Mouse (Mus musculus) myocyte (in vitro differentiated cells): ENCODE measurements at regions not wholly inside any gene's neighbourhood (a gene's known extent, or its start where the extent isn't known, plus 50 kb on each side); places are given as distances from the start of the nearest gene placed in this dataset.

Experiments used
- H3K27me3 ChIP-seq: one replicate; pipeline ENCODE4 v1.6.1; 2011; ENCODE audit not compliant: control insufficient read depth, insufficient read depth, insufficient read length
- H3K36me3 ChIP-seq: one replicate; pipeline ENCODE4 v1.6.1; 2011; ENCODE audit not compliant: control insufficient read depth, insufficient read depth
- H3K4me2 ChIP-seq: one replicate; pipeline ENCODE4 v1.6.1; 2011; ENCODE audit warnings: low read depth, control low read depth
- H3K4me3 ChIP-seq: one replicate; pipeline ENCODE4 v1.5.1; 2011; ENCODE audit warnings: mild to moderate bottlenecking, control low read depth, moderate library complexity
- H3K79me2 ChIP-seq: one replicate; pipeline ENCODE4 v1.6.1; 2011; ENCODE audit not compliant: control insufficient read depth, insufficient read depth
- H3ac ChIP-seq: one replicate; pipeline ENCODE4 v1.6.1; 2011; ENCODE audit not compliant: control insufficient read depth, insufficient read length
- CEBPB ChIP-seq: IDR thresholded peaks from 2 replicates; pipeline ENCODE4 v1.6.1; 2011; ENCODE audit warnings: mild to moderate bottlenecking, moderate library complexity; ENCODE audit not compliant: poor library complexity, insufficient read depth, severe bottlenecking
- E2F4 ChIP-seq: IDR thresholded peaks from one replicate; pipeline ENCODE4 v1.6.1; 2011; ENCODE audit warnings: mild to moderate bottlenecking, control low read depth, moderate library complexity; ENCODE audit not compliant: insufficient read depth
- MAX ChIP-seq: IDR thresholded peaks from one replicate; pipeline ENCODE4 v1.6.1; 2011; ENCODE audit warnings: low read depth, mild to moderate bottlenecking, control low read depth
- MYOD1 ChIP-seq, 3 experiments: IDR thresholded peaks; one replicate each; pipeline ENCODE4 v1.6.1; 2011; ENCODE audit warnings: control low read depth in 2 of 3, low read depth in 2 of 3, mild to moderate bottlenecking in 2 of 3, moderate library complexity in 1 of 3; ENCODE audit not compliant: insufficient read length in 2 of 3, control insufficient read depth in 1 of 3
- MYOG ChIP-seq, 3 experiments: IDR thresholded peaks; one replicate each; pipeline ENCODE4 v1.6.1; 2011; ENCODE audit warnings: control low read depth in 2 of 3, low read depth in 2 of 3, mild to moderate bottlenecking in 2 of 3; ENCODE audit not compliant: insufficient read length in 2 of 3, control insufficient read depth in 1 of 3, insufficient read depth in 1 of 3
- POLR2A ChIP-seq: IDR thresholded peaks from one replicate; pipeline ENCODE4 v1.6.1; 2011; ENCODE audit warnings: low read depth, mild to moderate bottlenecking, control low read depth, moderate library complexity; ENCODE audit not compliant: insufficient read length
- POLR2AphosphoS2 ChIP-seq: IDR thresholded peaks from one replicate; pipeline ENCODE4 v1.6.1; 2011; ENCODE audit warnings: low read depth, control low read depth; ENCODE audit not compliant: insufficient read length
- REST ChIP-seq: IDR thresholded peaks from one replicate; pipeline ENCODE4 v1.6.1; 2011; ENCODE audit warnings: mild to moderate bottlenecking, control low read depth, moderate library complexity; ENCODE audit not compliant: insufficient read depth, insufficient read length
- SRF ChIP-seq: IDR thresholded peaks from one replicate; pipeline ENCODE4 v1.6.1; 2011; ENCODE audit warnings: low read depth; ENCODE audit not compliant: control insufficient read depth, insufficient read length
- TCF12 ChIP-seq: IDR thresholded peaks from one replicate; pipeline ENCODE4 v1.6.1; 2011; ENCODE audit warnings: mild to moderate bottlenecking, control low read depth; ENCODE audit not compliant: poor library complexity, insufficient read depth, severe bottlenecking
- TCF3 ChIP-seq: IDR thresholded peaks from one replicate; pipeline ENCODE4 v1.6.1; 2011; ENCODE audit warnings: low read depth, control low read depth; ENCODE audit not compliant: insufficient read length
- USF1 ChIP-seq: IDR thresholded peaks from one replicate; pipeline ENCODE4 v1.6.1; 2011; ENCODE audit warnings: low read depth, mild to moderate bottlenecking, control low read depth, moderate library complexity

- TF ChIP-seq REST (no peak), TCF3 (no peak), CEBPB (no peak), SRF (no peak), MAX (no peak), MYOG (IDR thresholded peaks at IDR 0.05; ENCODE audit: control insufficient read depth in 1 of 3, insufficient read depth in 1 of 3, insufficient read length in 2 of 3, low read depth in 2 of 3) (no peak), MYOD1 (IDR thresholded peaks at IDR 0.05; ENCODE audit: control insufficient read depth in 1 of 3, insufficient read length in 2 of 3, low read depth in 2 of 3) (no peak), POLR2AphosphoS2 (no peak), USF1 (no peak), POLR2A (no peak), TCF12 (no peak), E2F4 (no peak)
- H3K4me3 ChIP-seq = no peak overlapping the region
- no peak overlapping the region for H3K4me2 ChIP-seq
- no peaks in the 10 kb centered on the region for H3K36me3 ChIP-seq
- H3K27me3 ChIP-seq = no peaks in the 10 kb centered on the region
- H3ac ChIP-seq = no peak overlapping the region
- no peaks in the 10 kb centered on the region for H3K79me2 ChIP-seq
Measured at GRCm38 (mm10) chr3:102374381-102375060, 95.2 kb upstream of the Ngf start.

GRCm38 (mm10) chr3:102372205-102372899 is 97.4 kb upstream of the Ngf start:
- H3K4me3 ChIP-seq = no peak overlapping the region
- no peak for TF ChIP-seq TCF12
- no peak for TF ChIP-seq POLR2A
- TF ChIP-seq USF1 = no peak
- TF ChIP-seq MYOD1 (IDR thresholded peaks at IDR 0.05; ENCODE audit: control insufficient read depth in 1 of 3, insufficient read length in 2 of 3, low read depth in 2 of 3) = peak in 2 of 3 experiments; percentile 3 to 24
- no peak for TF ChIP-seq MAX
- no peak for TF ChIP-seq CEBPB
- TF ChIP-seq SRF = no peak
- no peak for TF ChIP-seq MYOG (IDR thresholded peaks at IDR 0.05; ENCODE audit: control insufficient read depth in 1 of 3, insufficient read depth in 1 of 3, insufficient read length in 2 of 3, low read depth in 2 of 3)
- no peaks in the 10 kb centered on the region for H3K79me2 ChIP-seq
- H3K27me3 ChIP-seq = no peaks in the 10 kb centered on the region
- peak overlapping the region; percentile 8 for H3K4me2 ChIP-seq
- no peaks in the 10 kb centered on the region for H3K36me3 ChIP-seq
- no peak overlapping the region for H3ac ChIP-seq

- no peak overlapping the region for H3K4me3 ChIP-seq
- H3K36me3 ChIP-seq = no peaks in the 10 kb centered on the region
- no peaks in the 10 kb centered on the region for H3K79me2 ChIP-seq
- no peak overlapping the region for H3K4me2 ChIP-seq
- H3K27me3 ChIP-seq = no peaks in the 10 kb centered on the region
- no peak overlapping the region for H3ac ChIP-seq
- TF ChIP-seq TCF3 (no peak), POLR2AphosphoS2 (no peak), TCF12 (no peak), E2F4 (no peak), CEBPB (no peak)
Measured at GRCm38 (mm10) chr3:102366188-102366587, 103.5 kb upstream of the Ngf start.

GRCm38 (mm10) chr3:102364326-102364935 is 105.3 kb upstream of the Ngf start:
- Histone ChIP-seq H3K4me2 (peak overlapping the region; percentile 52), H3K4me3 (no peak overlapping the region), H3K36me3 (no peaks in the 10 kb centered on the region), H3K79me2 (no peaks in the 10 kb centered on the region), H3K27me3 (no peaks in the 10 kb centered on the region), H3ac (no peak overlapping the region)
- TF ChIP-seq MYOG (IDR thresholded peaks at IDR 0.05; ENCODE audit: control insufficient read depth in 1 of 3, insufficient read depth in 1 of 3, insufficient read length in 2 of 3, low read depth in 2 of 3) (no peak), USF1 (no peak), TCF12 (no peak), E2F4 (no peak), TCF3 (no peak), CEBPB (no peak), POLR2A (no peak), MYOD1 (IDR thresholded peaks at IDR 0.05; ENCODE audit: control insufficient read depth in 1 of 3, insufficient read length in 2 of 3, low read depth in 2 of 3) (no peak), POLR2AphosphoS2 (no peak), SRF (no peak), MAX (no peak)

- Histone ChIP-seq H3K4me3 (no peak overlapping the region), H3K4me2 (no peak overlapping the region), H3K36me3 (no peaks in the 10 kb centered on the region), H3ac (no peak overlapping the region), H3K27me3 (no peaks in the 10 kb centered on the region), H3K79me2 (no peaks in the 10 kb centered on the region)
- TF ChIP-seq USF1 = no peak
- TF ChIP-seq TCF3 = no peak
- TF ChIP-seq CEBPB = no peak
- no peak for TF ChIP-seq SRF
- TF ChIP-seq E2F4 = no peak
- no peak for TF ChIP-seq POLR2A
- no peak for TF ChIP-seq MAX
- no peak for TF ChIP-seq REST
- TF ChIP-seq TCF12 = no peak
- TF ChIP-seq POLR2AphosphoS2 = no peak
- no peak for TF ChIP-seq MYOD1 (IDR thresholded peaks at IDR 0.05; ENCODE audit: control insufficient read depth in 1 of 3, insufficient read length in 2 of 3, low read depth in 2 of 3)
- TF ChIP-seq MYOG (IDR thresholded peaks at IDR 0.05; ENCODE audit: control insufficient read depth in 1 of 3, insufficient read depth in 1 of 3, insufficient read length in 2 of 3, low read depth in 2 of 3) = no peak
Measured at GRCm38 (mm10) chr3:102360732-102361280, 108.9 kb upstream of the Ngf start.
